Mouse (Mus musculus): ENCODE results near the gene Stambp. TPM values are rescaled to one million over a fixed set of nuclear protein-coding genes. Genes with fewer than 3 reads are reported as not detected.

Stambp gene
- 20.5 and 21.6 TPM in 2 replicates for polyA plus RNA-seq (2014; fragmentation: Nextera tagmentation; extraction: Ambion mirVana)

- ATAC-seq (replicated peaks; ENCODE audit: low FRiP score) (peak; percentile 74), DNase-seq (ENCODE audit: low spot score) (peak; percentile 66)
- peak within 1 kb of the TSS; percentile 73 for H3K9ac ChIP-seq (ENCODE audit: low read length)
- 0% methylated on average over 10 of the region's 11 CpGs for WGBS
- peaks cover 7% of the 10 kb centered on the region; the same call in 1 of the 2 replicates for H3K4me1 ChIP-seq (replicated peaks; ENCODE audit: control insufficient read depth, insufficient read depth, low read length)
- H3K4me3 ChIP-seq (ENCODE audit: low read depth, low read length): peak within 1 kb of the TSS; percentile 75
- H3K27ac ChIP-seq (ENCODE audit: low read depth, low read length): peak within 1 kb of the TSS; percentile 46; the same call in 1 of the 2 replicates
- no peaks in the 10 kb centered on the region for H3K36me3 ChIP-seq (ENCODE audit: control insufficient read depth, insufficient read depth, low read length)
- no peaks in the 10 kb centered on the region for H3K9me3 ChIP-seq (ENCODE audit: control insufficient read depth, low read length)
- H3K27me3 ChIP-seq (ENCODE audit: control insufficient read depth, insufficient read depth, low read length): no peaks in the 10 kb centered on the region; the same call in 1 of the 2 replicates
- peak within 1 kb of the TSS; percentile 90 for H3K4me2 ChIP-seq (ENCODE audit: low read depth, low read length, severe bottlenecking)
Observed at GRCm38 (mm10) chr6:83572671-83573070, at the start of gene Stambp. TSS of gene Stambp (minus strand) at chr6:83572729.

GRCm38 (mm10) chr6:83619955-83620354 lies 47.4 kb upstream of the Stambp start:
- DNase-seq (ENCODE audit: low spot score): no peak
- ATAC-seq (replicated peaks; ENCODE audit: low FRiP score): no peak
- 71% methylated on average over 9 of the region's 9 CpGs for WGBS

GRCm38 (mm10) chr6:83617581-83618335 lies 45.2 kb upstream of the Stambp start:
- H3K4me1 ChIP-seq (replicated peaks; ENCODE audit: control insufficient read depth, insufficient read depth, low read length): no peaks in the 10 kb centered on the region
- ATAC-seq (replicated peaks; ENCODE audit: low FRiP score): no peak
- H3K27ac ChIP-seq (ENCODE audit: low read depth, low read length): no peak overlapping the region
- no peak for DNase-seq (ENCODE audit: low spot score)
- no peak overlapping the region for H3K4me3 ChIP-seq (ENCODE audit: low read depth, low read length)
- no peaks in the 10 kb centered on the region for H3K27me3 ChIP-seq (ENCODE audit: control insufficient read depth, insufficient read depth, low read length)
- H3K9ac ChIP-seq (ENCODE audit: low read length): no peak overlapping the region
- no peaks in the 10 kb centered on the region for H3K9me3 ChIP-seq (ENCODE audit: control insufficient read depth, low read length)
- 87% methylated on average over 15 of the region's 15 CpGs for WGBS
- no peak overlapping the region for H3K4me2 ChIP-seq (ENCODE audit: low read depth, low read length, severe bottlenecking)
- H3K36me3 ChIP-seq (ENCODE audit: control insufficient read depth, insufficient read depth, low read length): no peaks in the 10 kb centered on the region

More at GRCm38 (mm10) chr6:83619955-83620354, 47.4 kb upstream of the Stambp start:
- no peaks in the 10 kb centered on the region for H3K36me3 ChIP-seq (ENCODE audit: control insufficient read depth, insufficient read depth, low read length)
- H3K4me3 ChIP-seq (ENCODE audit: low read depth, low read length): no peak overlapping the region
- no peaks in the 10 kb centered on the region for H3K9me3 ChIP-seq (ENCODE audit: control insufficient read depth, low read length)
- no peak overlapping the region for H3K27ac ChIP-seq (ENCODE audit: low read depth, low read length)
- no peak overlapping the region for H3K9ac ChIP-seq (ENCODE audit: low read length)
- H3K4me2 ChIP-seq (ENCODE audit: low read depth, low read length, severe bottlenecking): no peak overlapping the region
- H3K27me3 ChIP-seq (ENCODE audit: control insufficient read depth, insufficient read depth, low read length): no peaks in the 10 kb centered on the region
- no peaks in the 10 kb centered on the region for H3K4me1 ChIP-seq (replicated peaks; ENCODE audit: control insufficient read depth, insufficient read depth, low read length)

- no peak overlapping the region for H3K4me2 ChIP-seq (ENCODE audit: low read depth, low read length, severe bottlenecking)
- no peaks in the 10 kb centered on the region for H3K36me3 ChIP-seq (ENCODE audit: control insufficient read depth, insufficient read depth, low read length)
- no peaks in the 10 kb centered on the region for H3K27me3 ChIP-seq (ENCODE audit: control insufficient read depth, insufficient read depth, low read length)
- no peak for DNase-seq (ENCODE audit: low spot score)
- 86% methylated on average over 5 of the region's 5 CpGs for WGBS
- H3K4me1 ChIP-seq (replicated peaks; ENCODE audit: control insufficient read depth, insufficient read depth, low read length): no peaks in the 10 kb centered on the region
- no peak for ATAC-seq (replicated peaks; ENCODE audit: low FRiP score)
- no peak overlapping the region for H3K4me3 ChIP-seq (ENCODE audit: low read depth, low read length)
- no peak overlapping the region for H3K27ac ChIP-seq (ENCODE audit: low read depth, low read length)
- no peak overlapping the region for H3K9ac ChIP-seq (ENCODE audit: low read length)
- no peaks in the 10 kb centered on the region for H3K9me3 ChIP-seq (ENCODE audit: control insufficient read depth, low read length)
Observed at GRCm38 (mm10) chr6:83616512-83616911, 44.0 kb upstream of the Stambp start.

GRCm38 (mm10) chr6:83614469-83614868 lies 41.9 kb upstream of the Stambp start:
- ATAC-seq (replicated peaks; ENCODE audit: low FRiP score) (no peak), DNase-seq (ENCODE audit: low spot score) (no peak)
- H3K4me1 ChIP-seq (replicated peaks; ENCODE audit: control insufficient read depth, insufficient read depth, low read length): no peaks in the 10 kb centered on the region
- no peak overlapping the region for H3K4me3 ChIP-seq (ENCODE audit: low read depth, low read length)
- no peaks in the 10 kb centered on the region for H3K9me3 ChIP-seq (ENCODE audit: control insufficient read depth, low read length)
- no peaks in the 10 kb centered on the region for H3K36me3 ChIP-seq (ENCODE audit: control insufficient read depth, insufficient read depth, low read length)
- H3K4me2 ChIP-seq (ENCODE audit: low read depth, low read length, severe bottlenecking): no peak overlapping the region
- no peak overlapping the region for H3K27ac ChIP-seq (ENCODE audit: low read depth, low read length)
- H3K27me3 ChIP-seq (ENCODE audit: control insufficient read depth, insufficient read depth, low read length): no peaks in the 10 kb centered on the region
- no peak overlapping the region for H3K9ac ChIP-seq (ENCODE audit: low read length)
- 91% methylated on average over 4 of the region's 4 CpGs for WGBS

DNA sequence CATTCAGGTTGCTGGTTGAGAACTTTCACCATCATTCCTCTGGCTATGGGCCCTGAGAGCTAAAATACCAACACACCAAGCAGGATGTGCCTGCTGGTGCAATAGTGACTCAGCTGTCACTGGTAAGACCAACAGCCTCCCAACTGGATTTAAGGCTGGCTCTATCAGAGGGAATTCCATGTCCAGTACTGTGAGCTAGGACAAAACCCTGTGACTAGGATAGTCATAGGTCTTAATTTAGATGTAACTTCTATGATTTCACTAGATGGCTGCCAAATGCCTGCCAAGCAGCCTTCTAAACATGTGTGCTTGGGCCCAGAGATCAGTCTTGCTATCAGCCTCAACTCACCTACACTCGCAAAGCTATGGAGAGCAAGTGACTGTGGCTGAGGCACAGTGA lies 40.4 kb upstream of the Stambp start:
- Histone ChIP-seq H3K4me3 (ENCODE audit: low read depth, low read length) (no peak overlapping the region), H3K27ac (ENCODE audit: low read depth, low read length) (no peak overlapping the region), H3K27me3 (ENCODE audit: control insufficient read depth, insufficient read depth, low read length) (no peaks in the 10 kb centered on the region), H3K36me3 (ENCODE audit: control insufficient read depth, insufficient read depth, low read length) (no peaks in the 10 kb centered on the region), H3K4me1 (replicated peaks; ENCODE audit: control insufficient read depth, insufficient read depth, low read length) (no peaks in the 10 kb centered on the region), H3K4me2 (ENCODE audit: low read depth, low read length, severe bottlenecking) (no peak overlapping the region), H3K9ac (ENCODE audit: low read length) (no peak overlapping the region), H3K9me3 (ENCODE audit: control insufficient read depth, low read length) (no peaks in the 10 kb centered on the region)
- ATAC-seq (replicated peaks; ENCODE audit: low FRiP score) (no peak), DNase-seq (ENCODE audit: low spot score) (peak; percentile 30)
- 97% methylated on average over 1 of the region's 1 CpGs for WGBS

DNA sequence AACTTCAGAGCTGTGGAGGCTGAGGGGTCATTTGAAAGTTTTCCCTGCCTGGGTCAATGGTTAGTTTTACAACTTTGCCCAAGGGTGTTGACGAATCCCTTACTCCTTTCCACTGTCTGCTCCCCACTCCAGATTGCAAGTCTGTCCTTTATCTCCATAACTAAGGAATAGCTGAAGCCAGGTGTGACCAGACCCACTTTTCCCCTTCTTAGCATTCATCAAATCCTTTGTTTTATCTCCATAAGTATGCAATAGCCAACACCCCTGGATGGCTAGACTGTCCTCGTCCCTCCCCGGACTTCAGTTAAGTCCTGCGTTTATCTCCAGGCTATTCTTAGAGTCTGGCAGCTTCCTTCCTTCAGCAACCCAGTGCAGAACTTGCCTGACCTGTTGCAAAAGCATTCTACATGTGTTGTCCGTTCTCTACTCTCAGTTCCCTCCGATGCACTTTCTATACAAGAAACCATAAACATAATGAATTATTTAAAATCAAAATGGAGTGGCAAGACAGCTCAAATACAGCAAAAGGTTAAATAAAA lies 27.2 kb upstream of the Stambp start:
- Histone ChIP-seq H3K4me3 (ENCODE audit: low read depth, low read length) (no peak overlapping the region), H3K27ac (ENCODE audit: low read depth, low read length) (no peak overlapping the region), H3K9ac (ENCODE audit: low read length) (no peak overlapping the region), H3K4me1 (replicated peaks; ENCODE audit: control insufficient read depth, insufficient read depth, low read length) (peaks cover 2% of the 10 kb centered on the region; the same call in 1 of the 2 replicates), H3K36me3 (ENCODE audit: control insufficient read depth, insufficient read depth, low read length) (no peaks in the 10 kb centered on the region), H3K9me3 (ENCODE audit: control insufficient read depth, low read length) (no peaks in the 10 kb centered on the region), H3K27me3 (ENCODE audit: control insufficient read depth, insufficient read depth, low read length) (no peaks in the 10 kb centered on the region), H3K4me2 (ENCODE audit: low read depth, low read length, severe bottlenecking) (no peak overlapping the region)
- DNase-seq (ENCODE audit: low spot score) (no peak), ATAC-seq (replicated peaks; ENCODE audit: low FRiP score) (no peak)
- WGBS: 85% methylated on average over 6 of the region's 6 CpGs

DNA sequence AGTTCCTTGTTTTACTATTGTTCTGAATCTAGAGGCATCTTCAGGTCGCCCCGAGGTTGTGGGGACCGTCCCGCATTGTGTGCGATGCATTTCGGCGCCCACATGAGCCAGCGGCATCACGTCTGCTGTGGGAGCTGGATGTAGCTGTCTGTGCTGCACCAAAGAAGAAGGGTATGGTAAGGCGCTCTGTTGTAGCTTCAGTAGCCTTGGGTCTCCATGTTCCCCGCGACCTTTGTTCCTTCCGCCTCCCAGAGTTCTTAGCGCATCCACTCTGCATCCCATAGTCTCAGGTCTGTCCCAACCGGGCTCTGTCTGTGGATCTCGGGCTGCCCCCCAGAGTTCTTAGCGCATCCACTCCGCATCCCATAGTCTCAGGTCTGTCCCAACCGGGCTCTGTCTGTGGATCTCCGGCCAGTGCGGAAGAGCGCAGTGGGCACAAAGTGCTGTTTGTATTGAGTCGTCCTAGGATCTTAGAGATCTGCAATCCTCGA lies 26.6 kb upstream of the Stambp start:
- Histone ChIP-seq H3K9ac (ENCODE audit: low read length) (peak overlapping the region; percentile 40), H3K4me3 (ENCODE audit: low read depth, low read length) (peak overlapping the region; percentile 20), H3K4me1 (replicated peaks; ENCODE audit: control insufficient read depth, insufficient read depth, low read length) (peaks cover 2% of the 10 kb centered on the region; the same call in 1 of the 2 replicates), H3K36me3 (ENCODE audit: control insufficient read depth, insufficient read depth, low read length) (no peaks in the 10 kb centered on the region), H3K4me2 (ENCODE audit: low read depth, low read length, severe bottlenecking) (peak overlapping the region; percentile 52), H3K27me3 (ENCODE audit: control insufficient read depth, insufficient read depth, low read length) (no peaks in the 10 kb centered on the region), H3K9me3 (ENCODE audit: control insufficient read depth, low read length) (no peaks in the 10 kb centered on the region), H3K27ac (ENCODE audit: low read depth, low read length) (no peak overlapping the region)
- ATAC-seq (replicated peaks; ENCODE audit: low FRiP score) (no peak), DNase-seq (ENCODE audit: low spot score) (peak; percentile 51)
- WGBS: 38% methylated on average over 24 of the region's 24 CpGs
